Mouse (Mus musculus) bone marrow macrophage, adult 2 months (primary cell): ENCODE data around the gene Mapkap1.

ENCODE experiments used
- CTCF ChIP-seq: IDR thresholded peaks from 2 replicates; pipeline ENCODE4 v1.5.1; 2012; ENCODE audit warnings: low read depth, mild to moderate bottlenecking, low read length, moderate library complexity
- POLR2A ChIP-seq: IDR thresholded peaks from 2 replicates; pipeline ENCODE4 v1.6.1; 2012; ENCODE audit warnings: mild to moderate bottlenecking, low read depth, low read length, borderline replicate concordance

- TF ChIP-seq POLR2A, result no peak
- no peak for TF ChIP-seq CTCF
These were observed 185.9 kb downstream of the Mapkap1 start for GRCm38 (mm10) chr2:34592361-34592960.
